Mouse (Mus musculus) stomach, postnatal 0 days (tissue): Measurements from ENCODE around the gene Baz1a. TPM values are rescaled to one million over a fixed set of nuclear protein-coding genes. Genes with fewer than 3 reads are reported as not detected.

Experiments
- ATAC-seq: fragments of 200-750 bp; cut with Nextera tagmentation; 2 replicates; pipeline ENCODE4 v1.8.0; 2017; ENCODE audit not compliant: low FRiP score, low TSS enrichment
- DNase-seq: peaks from one replicate; pipeline ENCODE4 v3.0.0-alpha.2; 2016; ENCODE audit warnings: low spot score
- H3K27ac ChIP-seq: fragments of 300-500 bp; sonication (generic); replicated peaks from 2 replicates; pipeline ENCODE4 v1.5.1; 2014; ENCODE audit warnings: mild to moderate bottlenecking, control low read depth
- H3K27me3 ChIP-seq: fragments of 300-500 bp; sonication (generic); 2 replicates; pipeline ENCODE4 v1.6.1; 2014; ENCODE audit warnings: low read length; ENCODE audit not compliant: control insufficient read depth, insufficient read depth
- H3K36me3 ChIP-seq: fragments of 300-500 bp; sonication (generic); 2 replicates; pipeline ENCODE4 v1.6.1; 2014; ENCODE audit warnings: low read length, mixed read lengths; ENCODE audit not compliant: control insufficient read depth, insufficient read depth
- H3K4me1 ChIP-seq: fragments of 300-500 bp; sonication (generic); replicated peaks from 2 replicates; pipeline ENCODE4 v1.6.1; 2014; ENCODE audit warnings: antibody characterized with exemption; ENCODE audit not compliant: control insufficient read depth, insufficient read depth
- H3K4me2 ChIP-seq: fragments of 300-500 bp; sonication (generic); replicated peaks from 2 replicates; pipeline ENCODE4 v1.6.1; 2014; ENCODE audit warnings: low read depth, mild to moderate bottlenecking, control low read depth, moderate library complexity
- H3K4me3 ChIP-seq: fragments of 300-500 bp; sonication (generic); 2 replicates; pipeline ENCODE4 v1.5.1; 2014; ENCODE audit warnings: low read depth, low read length, control low read depth
- H3K9ac ChIP-seq: fragments of 300-500 bp; sonication (generic); 2 replicates; pipeline ENCODE4 v1.6.1; 2014; ENCODE audit warnings: mild to moderate bottlenecking, low read length, control low read depth, mixed read lengths
- H3K9me3 ChIP-seq: fragments of 300-500 bp; sonication (generic); 2 replicates; pipeline ENCODE4 v1.6.1; 2016; ENCODE audit warnings: low read length; ENCODE audit not compliant: control insufficient read depth
- CTCF ChIP-seq: IDR thresholded peaks from 2 replicates; pipeline ENCODE4 v1.5.1; 2016; ENCODE audit warnings: antibody characterized with exemption, low read depth, mild to moderate bottlenecking, moderate library complexity
- EP300 ChIP-seq: optimal IDR thresholded peaks from 2 replicates; pipeline ENCODE3; 2016; ENCODE audit warnings: antibody characterized with exemption
- WGBS: fragments of 180-500 bp; shearing (Covaris S2); extraction: QIAGEN DNeasy Blood & Tissue Kit; methylation state at CpG from one replicate; pipeline ENCODE4 v1.1.7; 2014; 5-methylcytosine and 5-hydroxymethylcytosine counted together
- polyA plus RNA-seq: library from polyadenylated mRNA; unstranded; fragments of >200 nt; fragmentation: Nextera tagmentation; extraction: Ambion mirVana; gene quantifications from 2 replicates; pipeline ENCODE4 v1.2.1, GENCODE M21; 2015

Gene Baz1a
- polyA plus RNA-seq, 1 experiment from 2014 or later: 14.0 TPM

- H3K9ac ChIP-seq: peak within 1 kb of the TSS; percentile 86
- no peaks in the 10 kb centered on the region for H3K9me3 ChIP-seq
- H3K27ac ChIP-seq: peak within 1 kb of the TSS; percentile 93
- H3K4me2 ChIP-seq: peak within 1 kb of the TSS; percentile 92
- H3K27me3 ChIP-seq: no peaks in the 10 kb centered on the region
- H3K36me3 ChIP-seq: no peaks in the 10 kb centered on the region
- TF ChIP-seq EP300 (no peak), CTCF (no peak)
- under 1% methylated on average over 47 of the region's 60 CpGs for WGBS
- ATAC-seq: peak; percentile 78
- no peaks in the 10 kb centered on the region; the same call in 1 of the 2 replicates for H3K4me1 ChIP-seq
- H3K4me3 ChIP-seq: peak within 1 kb of the TSS; percentile 87
- DNase-seq: peak; percentile 70
Measured at GRCm38 (mm10) chr12:54986052-54986717, 28.0 kb downstream of the Baz1a start, which contains the start of gene Gm20403. Gm20403 (minus strand) TSS chr12:54986529.

- DNase-seq: peak; percentile 66
- under 1% methylated on average over 68 of the region's 117 CpGs for WGBS
- Histone ChIP-seq H3K4me1 (no peaks in the 10 kb centered on the region; the same call in 1 of the 2 replicates), H3K36me3 (no peaks in the 10 kb centered on the region), H3K4me3 (peak overlapping the region; percentile 87), H3K9me3 (no peaks in the 10 kb centered on the region), H3K27me3 (no peaks in the 10 kb centered on the region), H3K4me2 (peak overlapping the region; percentile 92), H3K27ac (peak overlapping the region; percentile 93), H3K9ac (peak overlapping the region; percentile 86)
- ATAC-seq: peak; percentile 68
- TF ChIP-seq EP300: no peak
- peak; percentile 28; the same call in 1 of the 2 replicates for TF ChIP-seq CTCF
Measured at GRCm38 (mm10) chr12:54985257-54986051, 28.7 kb downstream of the Baz1a start.

- H3K9me3 ChIP-seq: no peaks in the 10 kb centered on the region
- peak overlapping the region; percentile 92 for H3K4me2 ChIP-seq
- peak; percentile 4; the same call in 1 of the 2 replicates for TF ChIP-seq CTCF
- no peak for TF ChIP-seq EP300
- H3K9ac ChIP-seq: peak overlapping the region; percentile 86
- 1% methylated on average over 40 of the region's 42 CpGs for WGBS
- no peaks in the 10 kb centered on the region for H3K36me3 ChIP-seq
- no peaks in the 10 kb centered on the region; the same call in 1 of the 2 replicates for H3K4me1 ChIP-seq
- no peaks in the 10 kb centered on the region for H3K27me3 ChIP-seq
- peak overlapping the region; percentile 87 for H3K4me3 ChIP-seq
- ATAC-seq: peak; percentile 88
- peak; percentile 80 for DNase-seq
- peak overlapping the region; percentile 93 for H3K27ac ChIP-seq
Measured at GRCm38 (mm10) chr12:54984701-54985256, 29.4 kb downstream of the Baz1a start.

- no peaks in the 10 kb centered on the region for H3K27me3 ChIP-seq
- no peak overlapping the region for H3K4me3 ChIP-seq
- no peak overlapping the region for H3K9ac ChIP-seq
- no peak overlapping the region for H3K27ac ChIP-seq
- no peak for DNase-seq
- no peaks in the 10 kb centered on the region for H3K9me3 ChIP-seq
- WGBS: 69% methylated on average over 7 of the region's 7 CpGs
- no peak for ATAC-seq
- TF ChIP-seq EP300 (no peak), CTCF (no peak)
- no peaks in the 10 kb centered on the region for H3K36me3 ChIP-seq
- H3K4me1 ChIP-seq: no peaks in the 10 kb centered on the region; the same call in 1 of the 2 replicates
- no peak overlapping the region for H3K4me2 ChIP-seq
Measured at GRCm38 (mm10) chr12:54982935-54983715, 31.0 kb downstream of the Baz1a start.

GRCm38 (mm10) chr12:54981962-54982361 lies 32.2 kb downstream of the Baz1a start:
- Histone ChIP-seq H3K36me3 (no peaks in the 10 kb centered on the region), H3K27me3 (no peaks in the 10 kb centered on the region), H3K9me3 (no peaks in the 10 kb centered on the region), H3K4me3 (no peak overlapping the region), H3K9ac (no peak overlapping the region), H3K4me2 (no peak overlapping the region), H3K27ac (no peak overlapping the region), H3K4me1 (no peaks in the 10 kb centered on the region; the same call in 1 of the 2 replicates)
- ATAC-seq: no peak
- TF ChIP-seq EP300: no peak
- peak; percentile 25 for TF ChIP-seq CTCF
- WGBS: 77% methylated on average over 6 of the region's 6 CpGs
- DNase-seq: no peak
